Mouse (Mus musculus) B cell, adult 2 months (primary cell): Measurements from ENCODE around the gene Socs1.

Experiments used
- DNase-seq, 2 experiments: peaks; one replicate each; pipeline ENCODE4 v3.0.0; 2022

Socs1 gene

GRCm38 (mm10) chr16:10786288-10786687 lies 952 bp upstream of the Socs1 start:
- peak; percentile 79 to 82 for DNase-seq

GRCm38 (mm10) chr16:10784793-10785370 lies 454 bp downstream of the Socs1 start:
- DNase-seq, result peak; percentile 96 to 97

GRCm38 (mm10) chr16:10783883-10784792 lies 1.2 kb downstream of the Socs1 start:
- peak; percentile 60 to 65 for DNase-seq

- DNase-seq, result no peak
These were observed 1.9 kb downstream of the Socs1 start for GRCm38 (mm10) chr16:10783451-10783850.

- no peak for DNase-seq
These were observed 2.2 kb downstream of the Socs1 start for GRCm38 (mm10) chr16:10783152-10783434.

GRCm38 (mm10) chr16:10782377-10783151 lies 2.8 kb downstream of the Socs1 start:
- no peak for DNase-seq

GRCm38 (mm10) chr16:10781862-10782371 lies 3.4 kb downstream of the Socs1 start:
- no peak for DNase-seq

- DNase-seq, result no peak
These were observed 4.7 kb downstream of the Socs1 start for GRCm38 (mm10) chr16:10780631-10781120.

- DNase-seq, result no peak
These were observed 7.7 kb downstream of the Socs1 start for GRCm38 (mm10) chr16:10777579-10778160.

- DNase-seq, result no peak
These were observed 9.0 kb downstream of the Socs1 start for GRCm38 (mm10) chr16:10776322-10776721.

GRCm38 (mm10) chr16:10774726-10775125 lies 10.6 kb downstream of the Socs1 start:
- no peak for DNase-seq

GRCm38 (mm10) chr16:10773543-10773942 lies 11.8 kb downstream of the Socs1 start:
- no peak for DNase-seq

- DNase-seq, result peak in 1 of 2 experiments; percentile 23
These were observed 13.4 kb downstream of the Socs1 start for GRCm38 (mm10) chr16:10771769-10772510.

- peak; percentile 32 for DNase-seq
These were observed 14.6 kb downstream of the Socs1 start for GRCm38 (mm10) chr16:10770531-10771325.

GRCm38 (mm10) chr16:10769661-10770060 lies 15.7 kb downstream of the Socs1 start:
- DNase-seq, result peak; percentile 55 to 62

GRCm38 (mm10) chr16:10768821-10769220 lies 16.5 kb downstream of the Socs1 start:
- DNase-seq, result peak; percentile 33 to 38

- DNase-seq, result peak; percentile 86 to 87
These were observed 18.2 kb downstream of the Socs1 start for GRCm38 (mm10) chr16:10767158-10767557.

GRCm38 (mm10) chr16:10764323-10764722 lies 21.0 kb downstream of the Socs1 start:
- DNase-seq, result no peak

- no peak for DNase-seq
These were observed 21.6 kb downstream of the Socs1 start for GRCm38 (mm10) chr16:10763540-10764264.

GRCm38 (mm10) chr16:10762569-10763180 lies 22.7 kb downstream of the Socs1 start:
- no peak for DNase-seq
